Mouse (Mus musculus) embryonic fibroblast, embryonic 13.5 days (primary cell): Measurements from ENCODE around the gene Ankrd10. TPM values are rescaled to one million over a fixed set of nuclear protein-coding genes. Genes with fewer than 3 reads are reported as not detected.
"Not testable (repeated sequence)": the region's sequence is repeated elsewhere in the genome, so short reads cannot be mapped to it uniquely, and the experiment has no call there.

Experiments
- H3K27ac ChIP-seq: 2 replicates; pipeline ENCODE4 v1.5.1; 2012; ENCODE audit warnings: low read length, control low read depth, inconsistent platforms; ENCODE audit not compliant: insufficient read depth
- H3K4me1 ChIP-seq: 2 replicates; pipeline ENCODE4 v1.6.1; 2011; ENCODE audit warnings: low read length; ENCODE audit not compliant: control insufficient read depth, insufficient read depth
- H3K4me3 ChIP-seq: 2 replicates; pipeline ENCODE4 v1.5.1; 2011; ENCODE audit warnings: mild to moderate bottlenecking, control low read depth, low read length; ENCODE audit not compliant: insufficient read depth
- CTCF ChIP-seq: IDR thresholded peaks from 2 replicates; pipeline ENCODE4 v1.5.1; 2011; ENCODE audit warnings: mild to moderate bottlenecking, control low read depth, low read length, moderate library complexity, borderline replicate concordance; ENCODE audit not compliant: insufficient read depth
- POLR2A ChIP-seq: IDR thresholded peaks from 2 replicates; pipeline ENCODE4 v1.6.1; 2011; ENCODE audit warnings: low read depth, mild to moderate bottlenecking, control low read depth, low read length, moderate library complexity
- polyA plus RNA-seq: library from polyadenylated mRNA; stranded (reverse); fragments of >200 nt; gene quantifications from 2 replicates; pipeline ENCODE4 v1.2.4, GENCODE M21; 2011; ENCODE audit warnings: low read depth; ENCODE audit not compliant: missing spikeins, insufficient read length

Ankrd10 gene
- polyA plus RNA-seq, 1 experiment: 39.4 TPM

- H3K4me3 ChIP-seq: no peak overlapping the region
- H3K4me1 ChIP-seq: no peaks in the 10 kb centered on the region
- TF ChIP-seq POLR2A (no peak), CTCF (no peak)
- peak overlapping the region; percentile 9; the same call in 1 of the 2 replicates for H3K27ac ChIP-seq
Observed at GRCm38 (mm10) chr8:11585513-11586373, 49.8 kb downstream of the Ankrd10 start.

GRCm38 (mm10) chr8:11575604-11576384 lies 59.8 kb downstream of the Ankrd10 start:
- Histone ChIP-seq H3K4me1 (no peaks in the 10 kb centered on the region), H3K4me3 (no peak overlapping the region), H3K27ac (no peak overlapping the region)
- no peak for TF ChIP-seq POLR2A
- no peak for TF ChIP-seq CTCF

- no peak overlapping the region for H3K27ac ChIP-seq
- no peak overlapping the region for H3K4me3 ChIP-seq
- TF ChIP-seq POLR2A: no peak
- no peak for TF ChIP-seq CTCF
- H3K4me1 ChIP-seq: no peaks in the 10 kb centered on the region
Observed at GRCm38 (mm10) chr8:11574911-11575603, 60.5 kb downstream of the Ankrd10 start.

- H3K4me1 ChIP-seq: no peaks in the 10 kb centered on the region
- H3K4me3 ChIP-seq: no peak overlapping the region
- TF ChIP-seq POLR2A (no peak), CTCF (no peak)
- no peak overlapping the region for H3K27ac ChIP-seq
Observed at GRCm38 (mm10) chr8:11572428-11572827, 63.1 kb downstream of the Ankrd10 start.

GRCm38 (mm10) chr8:11571950-11572349 lies 63.6 kb downstream of the Ankrd10 start:
- TF ChIP-seq CTCF (no peak), POLR2A (no peak)
- H3K4me3 ChIP-seq: no peak overlapping the region
- H3K4me1 ChIP-seq: no peaks in the 10 kb centered on the region
- H3K27ac ChIP-seq: no peak overlapping the region

- H3K4me3 ChIP-seq: no peak overlapping the region
- no peak overlapping the region for H3K27ac ChIP-seq
- H3K4me1 ChIP-seq: no peaks in the 10 kb centered on the region
- TF ChIP-seq POLR2A (no peak), CTCF (no peak)
Observed at GRCm38 (mm10) chr8:11570742-11571141, 64.8 kb downstream of the Ankrd10 start.

- TF ChIP-seq CTCF (no peak), POLR2A (no peak)
- no peak overlapping the region for H3K4me3 ChIP-seq
- H3K4me1 ChIP-seq: no peaks in the 10 kb centered on the region
- H3K27ac ChIP-seq: no peak overlapping the region
Observed at GRCm38 (mm10) chr8:11569260-11570097, 66.1 kb downstream of the Ankrd10 start.

- H3K27ac ChIP-seq, H3K4me1 ChIP-seq, H3K4me3 ChIP-seq: not testable (repeated sequence)
Observed at GRCm38 (mm10) chr8:11568193-11568592, 67.4 kb downstream of the Ankrd10 start.

GRCm38 (mm10) chr8:11564721-11565120 lies 70.8 kb downstream of the Ankrd10 start:
- no peak for TF ChIP-seq CTCF
- TF ChIP-seq POLR2A: no peak
- Histone ChIP-seq H3K4me3 (no peak overlapping the region), H3K4me1 (0 out of 2 replicates have a peak, but pooled peaks cover 1% of the 10 kb centered on the region), H3K27ac (no peak overlapping the region)
